Mouse (Mus musculus) CD4-positive, CD25-positive, alpha-beta regulatory T cell, adult 2 months (primary cell): ENCODE results near the gene Mak.

ENCODE experiments used
- DNase-seq: peaks from one replicate; pipeline ENCODE4 v3.0.0-alpha.2; 2012; ENCODE audit warnings: low read depth, low spot score

Mak gene

GRCm38 (mm10) chr13:41079421-41079780 is at the start of gene Mak:
Gene Mak (minus strand): TSS chr13:41079706.
- DNase-seq = peak; percentile 75

DNA sequence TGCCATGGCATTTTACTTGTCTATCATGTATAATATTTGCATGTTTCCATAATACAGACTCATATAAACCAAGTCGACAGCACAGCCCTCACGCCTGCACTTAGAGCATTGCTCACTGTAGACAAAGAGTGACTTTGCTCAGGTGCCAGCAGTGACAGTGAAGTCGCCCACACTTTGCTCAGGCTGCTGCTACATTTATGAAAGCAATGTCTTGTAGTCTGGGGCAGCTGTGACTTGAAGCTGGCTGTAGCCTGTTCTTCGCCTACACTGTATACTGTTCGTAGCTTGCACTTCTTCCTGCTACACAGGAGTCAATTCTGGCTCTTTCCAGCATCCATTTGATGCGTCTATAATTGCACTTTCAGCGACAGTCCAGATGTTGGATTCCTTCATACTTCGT is 49.6 kb upstream of the Mak start:
- no peak for DNase-seq

- peak; percentile 22 for DNase-seq
Measured at GRCm38 (mm10) chr13:41128326-41128725, 48.8 kb upstream of the Mak start.

DNA sequence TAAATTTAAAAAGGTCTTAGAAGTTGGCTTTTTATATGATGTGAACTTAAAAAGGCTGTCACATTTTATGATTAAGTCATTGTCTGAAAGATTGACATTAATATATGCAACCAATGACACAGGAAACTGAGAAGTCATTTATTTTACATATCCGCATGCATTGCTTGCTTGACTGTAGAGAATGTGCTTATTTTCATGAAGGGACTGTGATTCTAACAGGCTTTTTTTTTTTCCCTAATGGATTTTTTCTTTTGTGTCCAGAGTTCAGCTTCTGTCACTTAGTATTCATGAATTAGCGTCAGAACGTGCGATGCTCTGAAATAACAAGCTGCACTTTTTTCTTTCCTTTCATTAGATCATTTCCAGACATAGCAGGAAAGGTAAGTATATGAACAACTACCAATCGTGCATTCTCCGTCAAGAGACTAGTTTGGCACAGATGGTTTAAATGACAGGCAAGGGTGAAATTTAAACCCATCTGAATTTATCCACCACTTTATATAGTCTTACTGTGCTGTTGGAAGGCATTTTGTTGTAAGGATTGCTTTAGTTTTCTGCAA is 44.2 kb upstream of the Mak start:
- no peak for DNase-seq

DNA sequence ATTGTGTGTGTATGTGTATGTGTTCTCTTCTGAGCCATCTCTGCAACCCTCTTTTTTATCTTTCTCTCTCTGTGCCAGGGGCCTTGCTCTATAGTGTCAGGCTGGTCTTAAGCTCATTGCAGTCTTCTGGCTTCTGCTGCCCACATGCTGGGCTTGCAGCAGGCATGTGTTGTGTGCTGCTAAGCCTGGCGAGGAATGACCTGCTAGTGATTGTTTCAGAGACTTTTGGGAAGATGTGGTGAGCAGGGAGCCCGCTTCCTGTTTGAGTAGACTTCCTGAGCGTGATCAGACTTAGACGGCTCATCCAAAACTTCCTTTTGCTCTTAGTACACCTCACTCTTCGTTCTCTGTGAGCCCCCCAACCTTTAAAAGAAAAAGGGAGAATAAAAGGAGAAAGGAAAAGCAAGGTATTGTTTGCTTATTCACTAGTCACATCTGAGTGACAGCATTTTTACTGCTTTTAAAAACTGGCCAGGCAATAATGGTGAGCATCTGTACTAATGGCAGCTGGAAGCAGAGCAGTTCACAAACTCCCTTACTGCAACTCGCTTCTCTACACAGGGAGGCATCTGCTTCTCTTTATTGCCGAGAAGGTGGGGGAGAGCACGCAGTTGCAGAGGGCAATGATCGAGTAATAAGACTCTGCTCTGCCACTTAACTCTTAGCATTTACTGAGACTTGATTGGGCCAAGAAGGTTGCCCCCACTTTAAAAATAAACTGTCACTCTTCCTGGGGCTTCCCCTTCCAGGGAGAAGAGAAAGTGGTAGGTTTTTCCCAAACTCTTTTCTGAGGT is 39.8 kb upstream of the Mak start:
- DNase-seq = no peak

- no peak for DNase-seq
Measured at GRCm38 (mm10) chr13:41113940-41114339, 34.4 kb upstream of the Mak start, which contains the start of gene Sycp2l. Gene Sycp2l (plus strand): TSS chr13:41114307.

DNA sequence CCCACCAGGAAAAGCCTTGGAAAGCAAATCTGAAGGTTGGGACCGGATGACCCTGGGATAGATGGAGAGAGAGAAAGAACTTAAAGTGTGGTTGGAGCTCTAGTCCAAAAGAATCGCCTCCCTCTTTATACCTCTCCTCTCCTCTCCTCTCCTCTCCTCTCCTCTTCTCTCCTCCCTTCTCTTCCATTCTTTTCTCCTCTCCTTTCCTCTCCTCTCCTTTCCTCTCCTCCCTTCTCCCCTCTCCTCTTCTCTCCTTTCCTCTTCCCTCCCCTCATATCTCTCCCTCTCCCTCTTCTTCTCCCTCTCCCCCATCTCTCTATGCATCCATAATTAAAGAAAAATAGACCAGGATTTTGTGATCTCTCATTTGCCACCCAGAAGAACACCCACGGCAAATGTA is 31.4 kb upstream of the Mak start, which contains the start of gene Gcm2:
Gene Gcm2 (minus strand): TSS at position 101 of the 400 bp plus-strand sequence.
- no peak for DNase-seq

GRCm38 (mm10) chr13:41105541-41105940 is 26.0 kb upstream of the Mak start:
- DNase-seq = no peak

- no peak for DNase-seq
Measured at GRCm38 (mm10) chr13:41103841-41104525, 24.5 kb upstream of the Mak start.

GRCm38 (mm10) chr13:41100031-41100430 is 20.5 kb upstream of the Mak start:
- no peak for DNase-seq

- DNase-seq = no peak
Measured at GRCm38 (mm10) chr13:41098325-41098724, 18.8 kb upstream of the Mak start.

DNA sequence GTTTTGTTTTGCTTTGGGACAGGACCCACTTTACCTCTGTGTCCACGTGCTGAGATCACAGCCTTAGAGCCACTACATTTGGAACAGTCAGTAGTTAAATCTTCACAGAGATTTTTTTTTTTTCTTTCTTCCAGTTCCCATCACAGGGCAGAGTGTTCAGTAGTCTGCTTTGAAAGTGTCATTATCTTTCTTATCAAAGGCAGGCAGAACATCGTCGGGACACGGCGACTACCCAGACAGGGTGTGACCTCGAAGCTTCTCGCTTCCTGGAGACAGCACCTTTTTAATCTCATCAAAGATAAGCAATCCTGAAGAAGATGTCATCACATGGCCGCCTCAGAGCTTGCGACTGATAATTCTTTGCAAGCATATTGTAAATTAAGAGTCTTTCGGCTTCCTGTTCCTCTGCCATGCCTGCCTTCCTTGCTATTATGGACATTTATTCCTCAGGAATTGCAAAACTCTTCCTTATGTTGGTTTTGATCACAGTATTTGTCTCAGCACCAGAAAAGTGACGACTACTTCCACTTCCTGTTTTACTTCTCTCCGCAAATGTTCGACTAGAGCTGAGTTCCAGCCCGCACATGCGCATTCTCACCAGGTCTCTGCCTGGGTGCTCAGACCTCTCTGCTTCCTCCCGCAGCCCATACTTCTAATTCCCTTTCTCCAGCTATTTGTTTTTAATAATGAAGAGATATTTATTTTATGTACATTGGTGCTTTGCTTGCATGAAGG is 18.0 kb upstream of the Mak start:
- peak; percentile 86 for DNase-seq

- DNase-seq = no peak
Measured at GRCm38 (mm10) chr13:41094160-41094559, 14.7 kb upstream of the Mak start.

DNA sequence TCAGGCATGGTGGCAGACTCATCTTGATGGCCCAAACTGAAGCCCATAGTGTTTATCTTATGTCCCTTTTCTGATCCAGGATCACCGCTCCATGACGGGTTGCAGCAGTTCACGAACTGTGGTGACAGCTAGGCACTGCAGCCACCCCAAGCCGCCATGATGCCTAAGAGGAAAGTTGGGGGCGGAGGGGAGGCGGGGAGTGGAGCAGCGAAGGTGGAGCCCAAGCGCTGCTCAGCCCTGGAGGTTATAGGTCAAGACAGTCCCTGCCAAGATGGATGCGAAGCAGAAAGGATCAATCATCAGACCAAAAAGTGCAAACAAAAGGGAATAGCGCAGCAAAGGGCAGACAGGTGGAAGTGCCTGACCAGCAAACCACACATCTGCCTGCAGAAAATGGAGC is 11.8 kb upstream of the Mak start:
- DNase-seq = no peak

- DNase-seq = no peak
Measured at GRCm38 (mm10) chr13:41088746-41089145, 9.2 kb upstream of the Mak start.

- peak; percentile 52 for DNase-seq
Measured at GRCm38 (mm10) chr13:41085140-41085539, 5.6 kb upstream of the Mak start.

DNA sequence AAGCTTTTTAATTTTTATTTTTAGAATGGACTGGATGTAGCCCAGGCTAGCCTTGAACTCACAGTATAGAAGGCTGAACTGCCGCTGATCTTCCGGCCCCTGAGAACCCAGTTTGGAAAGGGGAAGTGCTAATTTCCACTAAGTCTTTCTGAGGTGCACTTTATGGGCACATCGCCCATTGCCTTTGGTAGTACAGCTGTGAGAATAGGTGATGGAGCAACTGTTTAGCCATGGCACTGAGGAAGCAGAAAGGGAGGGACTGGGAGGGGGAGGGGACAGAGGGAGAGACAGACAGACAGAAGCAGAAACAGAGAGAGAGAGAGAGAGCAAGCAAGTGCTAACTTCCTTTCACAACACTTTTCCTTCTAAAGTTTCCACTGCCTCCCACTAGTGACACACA is 5.0 kb upstream of the Mak start:
- no peak for DNase-seq

GRCm38 (mm10) chr13:41080700-41081099 is 1.2 kb upstream of the Mak start:
- DNase-seq = no peak

DNA sequence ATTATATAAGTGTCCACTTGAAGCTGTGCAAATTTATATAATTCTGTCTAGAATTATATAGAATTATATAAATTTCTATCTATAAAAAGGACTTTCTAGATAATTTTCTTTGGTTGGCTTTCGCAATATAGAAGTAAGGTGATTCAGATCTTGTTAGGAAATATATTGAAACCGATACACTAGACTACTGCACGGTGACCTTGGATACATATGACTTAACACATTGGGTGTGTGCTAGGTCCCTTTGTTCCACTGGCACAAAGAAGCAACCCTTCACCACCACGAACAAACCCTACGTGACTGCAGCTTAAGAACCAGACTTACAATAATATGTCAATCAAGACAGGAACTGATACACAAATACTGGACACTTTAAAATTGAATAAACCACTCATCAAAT is 353 bp upstream of the Mak start:
- DNase-seq = no peak

- DNase-seq = no peak
Measured at GRCm38 (mm10) chr13:41078690-41079420, 651 bp downstream of the Mak start.

- no peak for DNase-seq
Measured at GRCm38 (mm10) chr13:41077921-41078320, 1.6 kb downstream of the Mak start.
